21 mouse cellular contexts compared by ENCODE assay signal in the genomic region with DNA sequence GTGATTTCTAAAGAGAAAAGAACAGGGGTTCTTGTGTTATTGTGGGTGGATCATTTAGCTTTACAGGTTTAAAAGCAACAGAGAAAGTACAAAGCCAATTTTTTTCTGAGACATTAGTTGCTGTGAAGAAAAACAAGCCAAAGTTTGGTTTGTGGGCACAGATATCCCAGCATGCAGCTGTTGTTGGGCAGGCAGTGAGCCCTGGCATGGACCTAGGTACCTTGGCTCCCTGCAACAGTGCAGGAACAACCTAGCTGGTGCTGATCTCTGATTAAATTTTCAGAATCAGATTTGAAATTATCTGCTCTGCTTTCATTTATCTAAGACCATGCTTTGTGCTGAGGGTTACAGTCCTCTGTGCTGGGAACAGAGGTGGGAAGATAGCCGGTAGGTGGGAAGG.
DNase-seq lines count a peak whose midpoint lies in the region; ATAC-seq and TF ChIP-seq lines count a peak whose summit lies in the region.
"Had no signal": no experiment of that assay in that cellular context is flagged by ENCODE, and none has a peak within 500 bp of the region (broad histone marks: within the 10 kb centered on the region; RNA-seq: fewer than 3 reads in every experiment).

No protein-coding gene starts in this region.

- no peaks in the 10 kb centered on the region for H3K79me2 ChIP-seq in myocyte (ENCODE audit: control insufficient read depth, insufficient read depth)

- no peak for TF ChIP-seq POLR2A in lung, adult 2 months (IDR thresholded peaks at IDR 0.05; ENCODE audit: borderline replicate concordance, extremely low read depth, low read depth, low read length)
- no peak for TF ChIP-seq POLR2A in myocyte (IDR thresholded peaks at IDR 0.05; ENCODE audit: insufficient read length, low read depth)

- no peaks in the 10 kb centered on the region for H3K36me3 ChIP-seq in heart, embryonic 15.5 days
- H3K36me3 ChIP-seq in lung, embryonic 16.5 days (ENCODE audit: control insufficient read depth, insufficient read depth, low read length), result no peaks in the 10 kb centered on the region
- no peaks in the 10 kb centered on the region for H3K36me3 ChIP-seq in myocyte (ENCODE audit: control insufficient read depth, insufficient read depth)
- H3K36me3 ChIP-seq in stomach, embryonic 15.5 days, result no peaks in the 10 kb centered on the region
- H3K36me3 ChIP-seq: forebrain, embryonic 10.5 days; heart, embryonic 10.5 days; heart, embryonic 13.5 days; hindbrain, embryonic 12.5 days; hindbrain, embryonic 15.5 days had no signal

- peaks cover 11% of the 10 kb centered on the region; the same call in 1 of the 2 replicates for H3K4me1 ChIP-seq in heart, embryonic 15.5 days (replicated peaks)
- 0 out of 2 replicates have a peak, but pooled peaks cover 3% of the 10 kb centered on the region for H3K4me1 ChIP-seq in lung, embryonic 16.5 days (replicated peaks; ENCODE audit: control insufficient read depth, insufficient read depth, low read length)
- H3K4me1 ChIP-seq in lung, adult 2 months (ENCODE audit: control insufficient read depth, insufficient read depth, low read length), result peaks cover 4% of the 10 kb centered on the region
- H3K4me1 ChIP-seq in stomach, embryonic 15.5 days, result no peaks in the 10 kb centered on the region

- no peak overlapping the region for H3K9ac ChIP-seq in heart, embryonic 15.5 days
- H3K9ac ChIP-seq in lung, embryonic 16.5 days (ENCODE audit: low read length), result peak overlapping the region; percentile 45; the same call in 1 of the 2 replicates
- H3K9ac ChIP-seq in stomach, embryonic 15.5 days, result no peak overlapping the region
- H3K9ac ChIP-seq: forebrain, embryonic 13.5 days; heart, embryonic 13.5 days; hindbrain, embryonic 12.5 days; hindbrain, embryonic 15.5 days had no signal

- no peak for ATAC-seq in heart, embryonic 15.5 days (replicated peaks; ENCODE audit: insufficient number of reproducible peaks, insufficient read depth, low FRiP score, low read depth)
- ATAC-seq in lung, embryonic 16.5 days (ENCODE audit: low read depth), result no peak
- ATAC-seq in stomach, embryonic 15.5 days (ENCODE audit: insufficient read depth, low FRiP score, low read depth), result no peak
- ATAC-seq: CD4-positive, CD25-positive, alpha-beta regulatory T cell, adult 4 months; forebrain, embryonic 13.5 days; forebrain, embryonic 16.5 days had no signal

- TF ChIP-seq CTCF in lung, adult 2 months (IDR thresholded peaks at IDR 0.05; ENCODE audit: insufficient read depth, low read length), result no peak

- H3K4me3 ChIP-seq in heart, embryonic 15.5 days, result no peak overlapping the region
- no peak overlapping the region for H3K4me3 ChIP-seq in lung, embryonic 16.5 days (ENCODE audit: low read length)
- H3K4me3 ChIP-seq in lung, adult 2 months (replicated peaks; ENCODE audit: extremely low read depth, low read depth, low read length), result no peak overlapping the region
- no peak overlapping the region for H3K4me3 ChIP-seq in myocyte
- H3K4me3 ChIP-seq in stomach, embryonic 15.5 days (replicated peaks), result no peak overlapping the region
- H3K4me3 ChIP-seq: forebrain, embryonic 10.5 days; forebrain, embryonic 13.5 days; heart, adult 2 months; heart, embryonic 10.5 days; heart, embryonic 13.5 days; hindbrain, embryonic 12.5 days; hindbrain, embryonic 15.5 days had no signal

- DNase-seq in heart, adult 18-20 months, result no peak
- DNase-seq in lung, adult 2 months, result no peak
- DNase-seq: adrenal gland, adult 2 months; adrenal gland, postnatal 25 days; cerebellum, adult 18-20 months; cerebellum, adult 9-10 months; cerebellum, postnatal 14 days; gastrocnemius, postnatal 25 days; heart, adult 2 months had no signal

- H3K9me3 ChIP-seq in heart, embryonic 15.5 days (replicated peaks), result no peaks in the 10 kb centered on the region
- H3K9me3 ChIP-seq in lung, embryonic 16.5 days (ENCODE audit: control insufficient read depth, low read length), result no peaks in the 10 kb centered on the region
- no peaks in the 10 kb centered on the region for H3K9me3 ChIP-seq in stomach, embryonic 15.5 days
- H3K9me3 ChIP-seq: forebrain, embryonic 10.5 days; forebrain, embryonic 13.5 days; heart, embryonic 10.5 days; heart, embryonic 13.5 days; hindbrain, embryonic 12.5 days; hindbrain, embryonic 15.5 days had no signal

- H3K4me2 ChIP-seq in heart, embryonic 15.5 days, result no peak overlapping the region
- no peak overlapping the region for H3K4me2 ChIP-seq in lung, embryonic 16.5 days (ENCODE audit: low read depth, low read length)
- H3K4me2 ChIP-seq in myocyte (ENCODE audit: low read depth), result no peak overlapping the region
- no peak overlapping the region for H3K4me2 ChIP-seq in stomach, embryonic 15.5 days
- H3K4me2 ChIP-seq: forebrain, embryonic 13.5 days; heart, embryonic 13.5 days; hindbrain, embryonic 12.5 days; hindbrain, embryonic 15.5 days had no signal

- H3K27me3 ChIP-seq in heart, embryonic 15.5 days, result no peaks in the 10 kb centered on the region
- H3K27me3 ChIP-seq in lung, embryonic 16.5 days (ENCODE audit: control insufficient read depth, insufficient read depth, low read depth, low read length), result no peaks in the 10 kb centered on the region
- no peaks in the 10 kb centered on the region for H3K27me3 ChIP-seq in myocyte (ENCODE audit: control insufficient read depth, insufficient read depth, insufficient read length)
- H3K27me3 ChIP-seq in stomach, embryonic 15.5 days (replicated peaks), result no peaks in the 10 kb centered on the region
- H3K27me3 ChIP-seq: forebrain, embryonic 13.5 days; heart, embryonic 13.5 days; hindbrain, embryonic 12.5 days; hindbrain, embryonic 15.5 days had no signal

- H3ac ChIP-seq in myocyte (ENCODE audit: control insufficient read depth, insufficient read length), result no peak overlapping the region

- 0 out of 2 replicates have a peak overlapping the region, but pooled peaks have one; percentile 3 for H3K27ac ChIP-seq in heart, embryonic 15.5 days
- H3K27ac ChIP-seq in lung, embryonic 16.5 days (ENCODE audit: low read length), result no peak overlapping the region; the same call in 1 of the 2 replicates
- 0 out of 2 replicates have a peak overlapping the region, but pooled peaks have one; percentile 21 for H3K27ac ChIP-seq in stomach, embryonic 15.5 days
- H3K27ac ChIP-seq: forebrain, embryonic 10.5 days; forebrain, embryonic 13.5 days; heart, adult 2 months; heart, embryonic 10.5 days; heart, embryonic 13.5 days; hindbrain, embryonic 12.5 days; hindbrain, embryonic 15.5 days had no signal

- 94% methylated on average over 1 of the region's 1 CpGs for WGBS in heart, embryonic 15.5 days
- 80% methylated on average over 1 of the region's 1 CpGs for WGBS in lung, embryonic 16.5 days
- WGBS in lung, adult 2 months, result 96% methylated on average over 1 of the region's 1 CpGs
- 73% methylated on average over 1 of the region's 1 CpGs for WGBS in stomach, embryonic 15.5 days

TF ChIP-seq in myocyte, 11 proteins besides CTCF, POLR2A, EP300 and RAD21:
- TF ChIP-seq MYOG (IDR thresholded peaks at IDR 0.05; ENCODE audit: control insufficient read depth in 1 of 3, insufficient read depth in 1 of 3, insufficient read length in 2 of 3, low read depth in 2 of 3) (peak in 2 of 3 experiments; percentile 19 to 70), MYOD1 (IDR thresholded peaks at IDR 0.05; ENCODE audit: control insufficient read depth in 1 of 3, insufficient read length in 2 of 3, low read depth in 2 of 3) (peak in 2 of 3 experiments; percentile 21 to 73), SRF (IDR thresholded peaks at IDR 0.05; ENCODE audit: control insufficient read depth, insufficient read length, low read depth) (no peak)
